Mouse (Mus musculus): ENCODE measurements around the gene Gtpbp8. TPM values are rescaled to one million over a fixed set of nuclear protein-coding genes. Genes with fewer than 3 reads are reported as not detected.

Gtpbp8 gene
- total RNA-seq, 2 experiments from 2014 or later: 13.0 to 13.2 TPM

GRCm38 (mm10) chr16:44725286-44726223 lies 20.6 kb downstream of the Gtpbp8 start:
- DNase-seq: peak; percentile 62

- DNase-seq: peak; percentile 12
These were observed 21.3 kb downstream of the Gtpbp8 start for GRCm38 (mm10) chr16:44724847-44725246.

GRCm38 (mm10) chr16:44724083-44724787 lies 21.9 kb downstream of the Gtpbp8 start, which contains the start of gene Nepro:
TSS of gene Nepro (plus strand) at chr16:44724301.
- peak; percentile 93 for DNase-seq

- no peak for DNase-seq
These were observed 23.5 kb downstream of the Gtpbp8 start for GRCm38 (mm10) chr16:44722666-44723065.

- DNase-seq: no peak
These were observed 25.6 kb downstream of the Gtpbp8 start for GRCm38 (mm10) chr16:44720518-44720917.

- DNase-seq: no peak
These were observed 26.8 kb downstream of the Gtpbp8 start for GRCm38 (mm10) chr16:44719349-44719748.

GRCm38 (mm10) chr16:44717838-44718237 lies 28.3 kb downstream of the Gtpbp8 start:
- DNase-seq: no peak

- no peak for DNase-seq
These were observed 29.0 kb downstream of the Gtpbp8 start for GRCm38 (mm10) chr16:44717141-44717634.

- DNase-seq: no peak
These were observed 29.6 kb downstream of the Gtpbp8 start for GRCm38 (mm10) chr16:44716305-44717140.

GRCm38 (mm10) chr16:44703458-44703857 lies 42.7 kb downstream of the Gtpbp8 start:
- DNase-seq: no peak

GRCm38 (mm10) chr16:44702272-44702671 lies 43.9 kb downstream of the Gtpbp8 start:
- no peak for DNase-seq

GRCm38 (mm10) chr16:44701155-44701554 lies 45.0 kb downstream of the Gtpbp8 start:
- no peak for DNase-seq

- no peak for DNase-seq
These were observed 48.5 kb downstream of the Gtpbp8 start for GRCm38 (mm10) chr16:44697473-44698205.

GRCm38 (mm10) chr16:44695859-44696620 lies 50.1 kb downstream of the Gtpbp8 start:
- peak; percentile 19 for DNase-seq

GRCm38 (mm10) chr16:44695214-44695858 lies 50.8 kb downstream of the Gtpbp8 start:
- DNase-seq: no peak

- no peak for DNase-seq
These were observed 52.5 kb downstream of the Gtpbp8 start for GRCm38 (mm10) chr16:44693695-44694094.

GRCm38 (mm10) chr16:44692541-44692940 lies 53.6 kb downstream of the Gtpbp8 start:
- DNase-seq: no peak

- peak; percentile 71 for DNase-seq
These were observed 54.5 kb downstream of the Gtpbp8 start for GRCm38 (mm10) chr16:44691561-44692141.

- DNase-seq: no peak
These were observed 55.1 kb downstream of the Gtpbp8 start for GRCm38 (mm10) chr16:44691066-44691465.

- no peak for DNase-seq
These were observed 55.7 kb downstream of the Gtpbp8 start for GRCm38 (mm10) chr16:44690501-44690900.
